Mouse (Mus musculus): ENCODE data around the gene Mrpl37.

- TF ChIP-seq CTCF (IDR thresholded peaks at IDR 0.05; ENCODE audit: control insufficient read depth, insufficient read depth, insufficient replicate concordance, low read depth, low read length) (no peak), POLR2A (IDR thresholded peaks at IDR 0.05; ENCODE audit: control insufficient read depth, low read depth, low read length) (no peak)
These were observed 14.8 kb downstream of the Mrpl37 start for GRCm38 (mm10) chr4:107051889-107052288.
